Mouse (Mus musculus) lung, adult 2 months (tissue): ENCODE data around the gene Faiml.

Source experiments
- CTCF ChIP-seq: fragments of 200-500 bp; IDR thresholded peaks from 2 replicates; pipeline ENCODE4 v1.5.1; 2011; ENCODE audit warnings: mild to moderate bottlenecking, low read length, control low read depth; ENCODE audit not compliant: insufficient read depth
- POLR2A ChIP-seq: fragments of 200-500 bp; IDR thresholded peaks from 2 replicates; pipeline ENCODE4 v1.6.1; 2011; ENCODE audit warnings: low read depth, mild to moderate bottlenecking, control low read depth, low read length, borderline replicate concordance; ENCODE audit errors: extremely low read depth

GRCm38 (mm10) chr9:99183043-99183670 is 53.9 kb downstream of the Faiml start:
- TF ChIP-seq CTCF (no peak), POLR2A (no peak)
